Mouse (Mus musculus) retina, embryonic 14.5 days (tissue): ENCODE measurements around the gene Unk.

ENCODE experiments used
- DNase-seq: peaks from one replicate; pipeline ENCODE4 v3.0.0-alpha.2; 2015; ENCODE audit warnings: low spot score

Gene Unk

DNA sequence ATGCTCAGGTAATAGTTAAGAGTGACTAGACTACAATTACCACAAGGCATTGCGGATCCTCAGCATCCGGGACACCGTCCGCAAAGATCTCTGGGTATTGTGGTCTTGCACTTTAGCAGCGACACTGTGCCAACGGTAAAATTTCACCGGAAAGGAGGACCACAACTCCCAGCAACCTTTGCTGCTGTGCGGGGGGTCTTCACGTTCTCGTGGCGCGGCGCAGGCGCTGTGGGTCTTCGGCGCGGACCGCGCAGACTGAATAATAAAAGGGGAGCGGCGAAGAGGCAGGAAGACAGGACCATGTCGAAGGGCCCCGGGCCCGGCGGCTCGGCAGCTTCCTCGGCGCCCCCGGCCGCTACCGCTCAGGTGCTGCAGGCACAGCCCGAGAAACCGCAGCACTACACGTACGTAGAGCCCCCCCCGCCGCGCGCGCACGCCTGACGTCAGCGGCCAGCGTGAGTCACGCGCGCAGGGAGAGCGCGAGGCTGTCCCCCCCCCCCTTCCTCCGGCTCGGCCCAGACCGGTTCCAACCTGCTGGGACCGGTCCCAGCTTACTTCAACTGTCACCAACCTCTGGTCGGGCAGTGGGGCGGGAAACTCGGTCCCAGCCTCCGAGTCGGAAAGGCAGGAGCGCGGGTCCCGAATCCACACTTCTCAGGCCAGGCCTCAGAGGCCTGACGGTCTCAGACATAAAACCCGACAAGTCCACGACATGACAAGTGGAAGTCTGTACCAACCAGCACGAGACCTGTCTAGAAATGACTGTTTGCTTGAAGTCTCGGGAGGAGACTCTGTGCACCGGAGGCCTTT, at the start of gene Unk:
Gene Unk, plus strand, starts transcription at position 235 of the 810 bp plus-strand sequence.
- peak; percentile 99 for DNase-seq

DNA sequence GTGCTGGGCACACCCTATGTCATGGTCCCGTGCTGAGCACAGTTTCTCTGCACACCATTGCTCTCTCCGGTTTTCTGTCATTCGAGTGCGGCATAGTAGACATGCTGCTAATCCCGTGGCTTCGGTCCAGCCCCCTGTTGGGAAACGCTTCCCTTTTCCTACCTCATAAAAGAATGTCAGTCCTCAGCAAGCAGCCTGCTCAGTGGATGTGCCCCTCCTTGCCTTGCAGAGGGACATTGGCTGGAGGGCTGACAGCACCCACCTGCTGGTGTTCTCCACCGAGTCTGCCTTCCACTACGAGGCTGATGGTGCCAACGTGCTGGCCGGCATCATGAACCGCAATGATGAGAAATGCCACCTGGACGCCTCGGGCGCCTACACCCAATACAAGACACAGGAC, 47.6 kb upstream of the Unk start:
- DNase-seq = no peak

- no peak for DNase-seq
These were observed 46.8 kb upstream of the Unk start for GRCm38 (mm10) chr11:115983291-115983690.

DNA sequence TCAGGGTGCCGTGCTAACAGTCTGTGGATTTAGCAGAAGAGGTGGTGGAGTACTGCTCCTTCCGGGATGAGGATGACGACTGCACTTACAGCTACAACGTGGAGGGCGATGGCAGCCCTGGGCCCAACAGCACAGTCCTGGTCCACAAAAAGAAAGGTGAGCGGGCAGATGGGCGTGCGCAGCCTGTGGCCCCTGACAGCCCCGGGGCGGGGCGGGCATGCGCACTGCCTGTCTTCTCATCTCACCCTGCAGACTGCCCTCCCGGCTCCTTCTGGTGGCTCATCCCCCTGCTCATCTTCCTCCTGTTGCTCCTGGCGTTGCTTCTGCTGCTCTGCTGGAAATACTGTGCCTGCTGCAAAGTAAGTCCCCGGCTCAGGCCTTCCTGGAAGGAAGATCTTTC, 40.4 kb upstream of the Unk start:
- no peak for DNase-seq

DNA sequence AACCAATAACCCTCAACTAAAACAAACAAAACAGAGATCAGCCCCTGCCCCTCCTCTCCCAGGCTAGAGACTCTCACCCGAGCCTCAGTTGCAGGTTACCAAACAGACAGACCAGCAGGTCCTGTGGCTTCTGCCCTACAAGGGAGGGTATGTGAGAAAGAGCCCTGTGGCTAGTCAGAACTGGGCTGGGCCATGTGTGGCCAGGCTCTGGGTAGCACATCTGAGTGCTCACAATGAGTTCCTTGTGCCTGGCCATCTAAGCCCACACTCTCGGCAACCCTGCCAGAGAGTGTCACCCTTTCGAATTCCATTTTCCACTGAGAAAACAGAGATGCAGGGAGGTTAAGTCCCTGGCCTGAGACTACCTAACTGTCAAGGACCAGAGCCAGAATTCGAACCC, 38.0 kb upstream of the Unk start:
- no peak for DNase-seq

DNA sequence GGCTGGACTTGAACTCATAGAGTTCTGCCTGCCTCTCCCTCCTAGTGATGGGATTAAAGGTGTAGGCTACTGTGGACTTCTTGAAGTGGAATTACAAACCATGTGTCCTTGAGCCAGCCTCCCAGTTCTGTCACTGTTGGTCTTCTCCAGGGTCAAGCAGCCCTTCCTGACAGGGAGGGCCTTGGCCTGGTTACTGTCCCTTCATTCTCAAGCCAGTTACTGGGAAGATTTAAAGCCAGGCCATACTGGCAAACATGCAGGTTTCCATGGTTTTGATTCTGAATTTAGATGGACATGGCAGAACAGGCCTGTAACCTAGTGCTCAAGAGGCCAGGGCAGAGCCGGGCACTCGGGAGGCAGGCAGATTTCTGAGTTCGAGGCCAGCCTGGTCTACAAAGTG, 34.9 kb upstream of the Unk start:
- DNase-seq = no peak

- no peak for DNase-seq
These were observed 33.1 kb upstream of the Unk start for GRCm38 (mm10) chr11:115997047-115997446.

GRCm38 (mm10) chr11:115997662-115998061, 32.5 kb upstream of the Unk start:
- no peak for DNase-seq

DNA sequence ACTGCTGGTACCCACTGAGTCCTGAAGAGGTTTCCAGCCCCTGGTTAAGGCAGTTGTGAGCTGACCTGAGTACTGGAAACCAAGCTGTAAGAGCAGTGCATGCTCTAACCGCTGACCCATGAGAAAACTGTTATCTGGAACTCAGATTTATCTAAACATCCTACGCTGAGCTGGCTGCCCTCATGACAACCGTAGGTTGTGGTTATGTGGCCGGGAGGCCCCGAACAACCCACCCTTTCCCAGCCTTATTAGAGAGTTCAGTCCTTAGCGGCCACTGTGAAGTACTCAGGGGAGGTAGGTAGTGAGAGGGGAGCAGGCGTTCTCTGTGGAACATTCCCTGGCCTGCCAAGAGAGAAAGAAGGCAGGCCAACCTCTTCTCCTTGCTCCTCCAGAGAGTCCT, 31.1 kb upstream of the Unk start:
- no peak for DNase-seq

- no peak for DNase-seq
These were observed 30.5 kb upstream of the Unk start for GRCm38 (mm10) chr11:115999538-116000143.

- DNase-seq = no peak
These were observed 29.5 kb upstream of the Unk start for GRCm38 (mm10) chr11:116000607-116001006.

- no peak for DNase-seq
These were observed 28.4 kb upstream of the Unk start for GRCm38 (mm10) chr11:116001725-116002124.

- no peak for DNase-seq
These were observed 27.2 kb upstream of the Unk start for GRCm38 (mm10) chr11:116002894-116003293.

- no peak for DNase-seq
These were observed 25.8 kb upstream of the Unk start for GRCm38 (mm10) chr11:116004186-116004823.

GRCm38 (mm10) chr11:116004840-116005700, 25.1 kb upstream of the Unk start:
- peak; percentile 73 for DNase-seq

GRCm38 (mm10) chr11:116005701-116006419, 24.3 kb upstream of the Unk start:
- DNase-seq = no peak

GRCm38 (mm10) chr11:116007095-116007850, 22.8 kb upstream of the Unk start:
- DNase-seq = no peak

DNA sequence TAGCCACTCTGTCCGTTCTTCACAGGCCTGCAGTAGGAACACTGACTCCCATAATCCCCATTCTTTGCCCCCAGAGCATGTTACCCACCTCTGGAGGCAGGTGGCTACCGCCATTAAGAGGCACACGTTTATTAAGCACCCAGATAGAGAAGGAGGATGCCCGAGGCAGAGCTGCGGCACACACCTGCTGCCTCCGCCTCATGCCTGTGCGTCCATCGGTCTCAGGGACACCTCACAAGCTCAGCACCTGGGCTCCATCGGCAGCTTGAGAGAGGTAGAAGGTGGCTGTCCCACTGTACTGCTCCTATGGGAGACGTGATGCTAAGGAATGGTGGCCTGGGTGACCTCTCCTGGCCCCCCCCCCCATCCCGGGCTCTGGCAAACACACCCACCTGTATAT, 21.7 kb upstream of the Unk start:
- no peak for DNase-seq

DNA sequence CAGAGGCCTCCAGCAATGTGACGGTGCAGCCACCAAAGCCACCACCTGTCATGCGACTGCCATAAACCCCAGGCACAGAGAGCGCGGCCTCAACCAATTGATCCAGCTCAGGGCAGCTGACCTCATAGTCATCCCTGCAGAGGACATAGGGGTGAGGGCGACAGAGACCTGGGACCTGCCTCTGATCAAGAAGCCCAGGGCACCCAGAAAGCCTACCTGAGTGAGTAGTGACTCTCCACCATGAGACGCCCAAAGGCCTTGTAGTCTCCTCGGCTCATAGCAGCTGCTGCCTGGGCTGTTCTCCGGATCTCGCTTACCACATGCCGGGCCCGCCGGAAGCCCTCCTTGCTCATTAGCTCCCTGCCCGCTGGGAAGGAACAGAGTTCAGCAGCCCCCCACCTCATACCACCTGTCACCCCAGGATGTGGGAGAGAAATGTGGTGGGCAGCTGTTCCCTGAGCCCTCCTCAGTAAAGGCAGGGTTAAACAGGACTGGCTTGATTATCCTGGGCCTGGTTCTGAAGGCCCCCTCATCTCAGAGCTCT, 21.2 kb upstream of the Unk start:
- no peak for DNase-seq

DNA sequence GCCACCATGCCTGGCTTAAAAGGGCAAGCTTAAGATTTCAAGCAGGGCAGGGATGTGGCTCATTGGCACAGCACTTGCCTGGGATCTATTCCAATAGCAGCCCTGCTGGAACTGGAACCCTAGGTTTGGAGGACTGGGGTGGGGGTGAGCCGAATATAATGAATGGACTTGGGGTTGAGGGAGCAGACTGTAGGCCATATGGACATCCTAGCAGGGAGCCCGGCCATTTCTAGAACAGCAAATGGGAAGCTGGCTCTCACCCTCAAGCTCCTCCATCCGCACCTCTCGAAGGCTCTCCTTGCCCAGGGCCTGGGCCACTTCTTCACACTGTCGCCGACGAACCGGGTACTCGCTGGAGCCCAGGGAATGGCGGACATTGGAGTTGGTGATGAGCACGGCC, 20.5 kb upstream of the Unk start:
- DNase-seq = no peak

- no peak for DNase-seq
These were observed 20.0 kb upstream of the Unk start for GRCm38 (mm10) chr11:116010146-116010545.
